Mouse (Mus musculus): ENCODE measurements around the gene Pttg1ip. TPM values are rescaled to one million over a fixed set of nuclear protein-coding genes. Genes with fewer than 3 reads are reported as not detected.
A peak's percentile ranks its signal among the peaks of the same experiment; 100 is the strongest.

The Pttg1ip gene
- polyA plus RNA-seq, 1 experiment from 2014 or later, result 79.6 TPM

DNA sequence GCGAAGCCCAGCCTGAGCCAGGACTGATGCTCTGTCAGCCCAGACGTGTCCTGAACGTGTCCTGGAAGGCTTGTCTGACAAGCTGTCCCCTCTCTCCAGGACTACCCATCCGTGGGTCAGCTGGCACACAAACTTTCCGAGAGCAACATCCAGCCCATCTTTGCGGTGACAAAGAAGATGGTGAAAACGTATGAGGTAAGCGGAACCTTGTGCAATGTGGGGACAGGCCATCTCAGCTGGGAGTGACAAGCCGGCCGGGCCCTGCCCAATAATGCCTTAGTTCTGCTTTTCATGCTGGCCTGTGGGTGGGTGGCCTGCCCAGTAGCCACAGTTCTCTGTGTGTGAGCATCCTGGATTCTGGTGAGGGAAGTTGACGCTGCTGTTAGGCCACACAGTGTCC is 30.6 kb upstream of the Pttg1ip start:
- Histone ChIP-seq H3K27me3 (no peaks in the 10 kb centered on the region), H3K27ac (replicated peaks) (peak overlapping the region; percentile 53; the same call in 1 of the 2 replicates), H3K4me3 (replicated peaks) (no peak overlapping the region), H3K4me1 (replicated peaks) (0 out of 2 replicates have a peak, but pooled peaks cover 6% of the 10 kb centered on the region), H3K4me2 (no peak overlapping the region), H3K9ac (no peak overlapping the region), H3K9me3 (replicated peaks) (no peaks in the 10 kb centered on the region), H3K36me3 (replicated peaks) (no peaks in the 10 kb centered on the region)
- peak; percentile 28; the same call in 1 of the 2 replicates for ATAC-seq (ENCODE audit: insufficient read depth)
- WGBS (ENCODE audit: insufficient replicate concordance), result 63% methylated on average over 11 of the region's 11 CpGs

DNA sequence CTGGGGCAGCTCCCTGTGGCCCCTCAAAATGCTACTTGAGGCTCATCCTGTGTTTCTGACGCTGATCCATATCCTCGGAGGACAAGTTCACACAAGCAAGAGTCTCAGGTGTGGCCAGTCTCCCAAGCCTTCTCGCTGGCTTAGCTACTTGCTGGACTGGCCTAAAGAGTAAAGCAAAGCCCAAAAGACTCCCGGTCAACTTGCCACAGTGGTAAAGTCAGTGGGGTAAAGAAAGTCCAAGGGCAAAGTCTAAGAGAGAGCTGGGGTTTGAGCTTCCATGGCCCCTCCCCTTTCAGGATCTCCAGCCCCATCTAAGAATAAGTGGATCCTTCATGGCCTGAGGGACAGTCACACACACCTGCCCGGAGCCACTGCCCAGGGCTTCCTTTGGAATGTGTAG is 29.4 kb upstream of the Pttg1ip start:
- no peaks in the 10 kb centered on the region for H3K9me3 ChIP-seq (replicated peaks)
- H3K27me3 ChIP-seq, result no peaks in the 10 kb centered on the region
- no peak overlapping the region for H3K4me3 ChIP-seq (replicated peaks)
- no peak for ATAC-seq (ENCODE audit: insufficient read depth)
- H3K4me2 ChIP-seq, result no peak overlapping the region
- WGBS (ENCODE audit: insufficient replicate concordance), result 73% methylated on average over 5 of the region's 5 CpGs
- 0 out of 2 replicates have a peak, but pooled peaks cover 6% of the 10 kb centered on the region for H3K4me1 ChIP-seq (replicated peaks)
- no peak overlapping the region for H3K27ac ChIP-seq (replicated peaks)
- no peak overlapping the region for H3K9ac ChIP-seq
- no peaks in the 10 kb centered on the region for H3K36me3 ChIP-seq (replicated peaks)

DNA sequence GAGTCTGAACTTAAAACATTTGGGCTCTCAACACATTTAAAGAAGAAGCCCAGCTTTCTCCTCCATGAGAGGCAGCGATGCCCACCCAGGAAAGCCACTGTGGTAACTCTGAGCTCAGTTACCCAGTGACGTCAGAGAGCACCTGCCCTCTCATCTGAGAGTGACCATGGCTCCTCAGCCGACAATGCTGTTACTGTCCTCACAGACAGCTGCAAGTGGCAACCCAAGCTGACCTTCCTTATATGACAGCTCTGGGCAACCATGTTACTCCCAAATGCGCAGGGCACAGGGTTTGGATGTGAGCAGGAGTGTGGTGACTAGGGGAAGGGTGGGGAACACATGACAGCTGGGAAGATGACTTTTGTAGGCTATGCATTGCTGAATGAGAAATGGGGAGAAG is 28.2 kb upstream of the Pttg1ip start:
- Histone ChIP-seq H3K27ac (replicated peaks) (no peak overlapping the region), H3K9me3 (replicated peaks) (no peaks in the 10 kb centered on the region), H3K27me3 (no peaks in the 10 kb centered on the region), H3K4me2 (no peak overlapping the region), H3K36me3 (replicated peaks) (no peaks in the 10 kb centered on the region), H3K4me1 (replicated peaks) (0 out of 2 replicates have a peak, but pooled peaks cover 6% of the 10 kb centered on the region), H3K9ac (no peak overlapping the region), H3K4me3 (replicated peaks) (no peak overlapping the region)
- WGBS (ENCODE audit: insufficient replicate concordance), result 68% methylated on average over 4 of the region's 4 CpGs
- no peak for ATAC-seq (ENCODE audit: insufficient read depth)

DNA sequence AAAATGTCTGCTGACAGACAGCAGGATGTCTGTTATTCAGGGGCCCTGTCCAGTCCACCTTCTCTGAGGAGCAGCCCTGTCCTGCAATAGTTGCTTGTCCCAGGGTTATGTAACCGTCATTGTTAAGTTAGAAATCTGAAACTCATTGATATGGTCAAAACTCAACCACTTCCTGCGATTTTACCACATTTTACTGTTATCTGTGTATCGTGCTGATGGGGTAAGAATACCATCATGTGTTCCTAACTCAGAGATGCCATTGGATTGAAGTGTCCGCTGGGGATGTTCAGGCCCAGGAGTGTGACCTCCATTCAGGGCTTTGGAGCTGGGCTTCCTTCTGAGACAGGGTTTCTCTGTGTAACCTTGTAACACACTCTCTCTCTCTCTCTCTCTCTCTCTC is 26.6 kb upstream of the Pttg1ip start:
- Histone ChIP-seq H3K4me1 (replicated peaks) (0 out of 2 replicates have a peak, but pooled peaks cover 3% of the 10 kb centered on the region), H3K27me3 (no peaks in the 10 kb centered on the region), H3K4me3 (replicated peaks) (no peak overlapping the region), H3K9me3 (replicated peaks) (no peaks in the 10 kb centered on the region), H3K27ac (replicated peaks) (no peak overlapping the region), H3K9ac (no peak overlapping the region), H3K36me3 (replicated peaks) (no peaks in the 10 kb centered on the region), H3K4me2 (no peak overlapping the region)
- ATAC-seq (ENCODE audit: insufficient read depth), result no peak
- WGBS (ENCODE audit: insufficient replicate concordance), result 49% methylated on average over 4 of the region's 4 CpGs

DNA sequence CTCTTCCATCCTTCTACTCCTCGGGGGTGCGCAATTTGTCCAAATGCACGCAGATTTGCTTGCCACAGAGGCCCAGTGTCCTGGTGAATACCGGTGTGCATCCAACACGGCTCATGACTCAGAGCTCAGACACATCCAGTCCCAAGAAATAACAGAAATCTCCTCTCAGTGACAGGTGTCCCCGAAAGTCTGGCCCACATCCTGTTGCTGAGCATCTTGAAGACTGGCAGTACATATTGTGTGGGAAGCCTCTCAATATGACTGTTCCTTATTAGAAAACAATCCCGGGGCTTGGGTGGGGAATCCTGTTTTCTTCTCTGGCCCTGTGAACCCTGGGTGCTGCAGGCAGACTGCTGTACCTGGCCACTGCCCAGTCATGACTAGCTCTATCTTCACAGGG is 24.9 kb upstream of the Pttg1ip start:
- H3K9ac ChIP-seq, result no peak overlapping the region
- peaks cover 14% of the 10 kb centered on the region for H3K4me1 ChIP-seq (replicated peaks)
- no peaks in the 10 kb centered on the region for H3K27me3 ChIP-seq
- no peak overlapping the region for H3K27ac ChIP-seq (replicated peaks)
- ATAC-seq (ENCODE audit: insufficient read depth), result no peak
- H3K4me3 ChIP-seq (replicated peaks), result no peak overlapping the region
- H3K4me2 ChIP-seq, result no peak overlapping the region
- WGBS (ENCODE audit: insufficient replicate concordance), result 79% methylated on average over 7 of the region's 7 CpGs
- H3K9me3 ChIP-seq (replicated peaks), result no peaks in the 10 kb centered on the region
- H3K36me3 ChIP-seq (replicated peaks), result no peaks in the 10 kb centered on the region

DNA sequence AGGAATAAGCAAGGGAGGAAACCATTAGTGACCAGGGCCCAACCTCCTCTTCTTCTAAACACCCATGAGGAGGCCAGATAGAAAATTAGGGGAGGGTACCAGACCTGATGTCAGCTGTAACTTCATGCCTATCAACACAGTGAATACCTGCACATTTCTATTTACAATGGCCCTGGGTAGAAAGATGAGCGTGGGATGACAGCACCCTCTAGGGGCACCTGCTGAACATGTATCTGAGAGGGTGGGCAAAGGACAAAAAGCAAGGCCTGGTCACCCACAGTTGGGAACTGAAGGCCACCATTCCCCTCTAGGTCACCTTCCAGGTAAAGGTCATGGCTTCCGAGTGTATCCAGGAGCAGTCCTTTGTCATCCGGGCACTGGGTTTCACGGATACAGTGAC is 23.9 kb upstream of the Pttg1ip start:
- 77% methylated on average over 4 of the region's 4 CpGs for WGBS (ENCODE audit: insufficient replicate concordance)

DNA sequence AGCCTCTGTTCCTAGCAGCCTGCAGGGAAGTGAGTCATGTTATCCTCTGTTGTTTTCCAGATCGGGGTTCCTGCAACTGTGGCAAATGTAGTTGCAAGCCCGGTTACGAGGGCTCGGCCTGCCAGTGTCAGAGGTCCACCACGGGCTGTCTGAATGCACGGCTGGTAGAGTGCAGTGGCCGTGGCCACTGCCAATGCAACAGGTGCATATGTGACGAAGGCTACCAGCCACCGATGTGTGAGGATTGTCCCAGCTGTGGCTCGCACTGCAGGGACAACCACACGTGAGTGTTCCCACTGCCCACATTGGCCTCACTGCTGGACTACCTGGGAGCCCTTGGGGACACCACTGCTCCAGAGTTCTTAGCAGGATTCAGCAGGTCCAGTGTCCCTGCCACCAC is 21.4 kb upstream of the Pttg1ip start:
- no peaks in the 10 kb centered on the region for H3K36me3 ChIP-seq (replicated peaks)
- H3K4me3 ChIP-seq (replicated peaks), result no peak overlapping the region
- H3K4me1 ChIP-seq (replicated peaks), result peaks cover 23% of the 10 kb centered on the region
- no peaks in the 10 kb centered on the region for H3K9me3 ChIP-seq (replicated peaks)
- no peak overlapping the region for H3K9ac ChIP-seq
- H3K27ac ChIP-seq (replicated peaks), result no peak overlapping the region
- no peak for ATAC-seq (ENCODE audit: insufficient read depth)
- no peak overlapping the region for H3K4me2 ChIP-seq
- no peaks in the 10 kb centered on the region for H3K27me3 ChIP-seq
- 67% methylated on average over 11 of the region's 11 CpGs for WGBS (ENCODE audit: insufficient replicate concordance)

More for the DNA sequence above, 23.9 kb upstream of the Pttg1ip start:
- Histone ChIP-seq H3K4me1 (replicated peaks) (peaks cover 16% of the 10 kb centered on the region), H3K9me3 (replicated peaks) (no peaks in the 10 kb centered on the region), H3K27me3 (no peaks in the 10 kb centered on the region), H3K36me3 (replicated peaks) (no peaks in the 10 kb centered on the region), H3K4me2 (no peak overlapping the region), H3K27ac (replicated peaks) (no peak overlapping the region), H3K4me3 (replicated peaks) (no peak overlapping the region), H3K9ac (no peak overlapping the region)
- ATAC-seq (ENCODE audit: insufficient read depth), result no peak

DNA sequence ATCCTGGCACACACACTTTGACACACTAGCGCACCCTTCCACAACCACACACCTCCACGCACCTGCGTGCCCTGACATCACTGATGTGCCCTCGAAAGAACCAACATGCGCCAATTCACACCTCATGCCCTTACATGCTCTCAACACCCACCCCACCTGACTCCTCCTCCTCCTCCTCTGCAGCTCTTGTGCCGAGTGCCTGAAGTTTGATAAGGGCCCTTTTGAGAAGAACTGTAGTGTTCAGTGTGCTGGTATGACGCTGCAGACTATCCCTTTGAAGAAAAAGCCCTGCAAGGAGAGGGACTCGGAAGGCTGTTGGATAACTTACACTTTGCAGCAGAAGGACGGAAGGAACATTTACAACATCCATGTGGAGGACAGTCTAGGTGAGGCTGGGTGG is 20.7 kb upstream of the Pttg1ip start:
- Histone ChIP-seq H3K36me3 (replicated peaks) (no peaks in the 10 kb centered on the region), H3K27me3 (no peaks in the 10 kb centered on the region), H3K9ac (no peak overlapping the region), H3K27ac (replicated peaks) (no peak overlapping the region), H3K9me3 (replicated peaks) (no peaks in the 10 kb centered on the region), H3K4me3 (replicated peaks) (no peak overlapping the region), H3K4me2 (no peak overlapping the region), H3K4me1 (replicated peaks) (peaks cover 25% of the 10 kb centered on the region)
- ATAC-seq (ENCODE audit: insufficient read depth), result no peak
- WGBS (ENCODE audit: insufficient replicate concordance), result 69% methylated on average over 9 of the region's 9 CpGs

DNA sequence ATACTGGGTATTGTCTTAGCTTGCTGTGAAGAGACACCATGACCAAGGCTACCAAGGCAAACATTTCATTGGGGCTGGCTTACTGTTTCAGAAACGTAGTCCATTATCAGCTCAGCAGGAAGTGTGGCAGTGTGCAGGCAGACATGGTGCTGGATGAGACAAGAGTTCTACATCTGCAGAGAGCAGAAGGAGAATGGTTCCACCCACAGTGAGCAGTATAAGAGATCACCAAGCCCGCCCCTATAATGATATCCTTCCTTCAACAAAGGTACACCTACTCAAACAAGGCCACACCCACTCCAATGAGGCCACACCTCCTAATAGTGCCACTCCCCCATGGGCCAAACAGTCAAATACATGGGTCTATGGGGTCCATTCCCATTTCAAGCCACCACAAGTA is 20.0 kb upstream of the Pttg1ip start:
- Histone ChIP-seq H3K4me3 (replicated peaks) (no peak overlapping the region), H3K9me3 (replicated peaks) (no peaks in the 10 kb centered on the region), H3K27ac (replicated peaks) (no peak overlapping the region), H3K9ac (no peak overlapping the region), H3K36me3 (replicated peaks) (no peaks in the 10 kb centered on the region), H3K4me1 (replicated peaks) (peaks cover 25% of the 10 kb centered on the region), H3K27me3 (no peaks in the 10 kb centered on the region), H3K4me2 (no peak overlapping the region)
- WGBS (ENCODE audit: insufficient replicate concordance), result 33% methylated on average over 2 of the region's 2 CpGs
- ATAC-seq (ENCODE audit: insufficient read depth), result peak; percentile 37

DNA sequence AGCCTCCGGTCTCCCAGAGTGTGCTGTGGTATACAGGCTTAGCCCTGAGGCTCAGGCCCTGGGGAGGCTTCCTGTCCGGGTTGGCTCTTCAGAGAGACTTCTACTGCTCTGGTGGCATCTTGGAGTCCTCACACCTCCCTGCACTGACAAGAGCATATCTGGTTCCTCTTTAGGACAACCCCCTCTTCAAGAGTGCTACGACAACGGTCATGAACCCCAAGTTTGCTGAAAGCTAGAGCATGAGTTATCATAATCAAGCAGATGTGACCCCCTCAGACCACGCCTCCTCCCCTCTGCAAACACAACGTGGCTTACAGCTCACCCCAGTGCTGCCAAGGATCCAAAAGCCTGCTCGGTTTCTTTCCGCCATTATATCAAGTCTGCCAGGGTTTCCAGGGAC is 16.5 kb upstream of the Pttg1ip start:
- Histone ChIP-seq H3K27me3 (no peaks in the 10 kb centered on the region), H3K4me3 (replicated peaks) (no peak overlapping the region), H3K27ac (replicated peaks) (no peak overlapping the region), H3K9me3 (replicated peaks) (no peaks in the 10 kb centered on the region), H3K4me2 (no peak overlapping the region), H3K9ac (no peak overlapping the region), H3K36me3 (replicated peaks) (no peaks in the 10 kb centered on the region), H3K4me1 (replicated peaks) (peaks cover 25% of the 10 kb centered on the region)
- ATAC-seq (ENCODE audit: insufficient read depth), result no peak
- 44% methylated on average over 8 of the region's 8 CpGs for WGBS (ENCODE audit: insufficient replicate concordance)

DNA sequence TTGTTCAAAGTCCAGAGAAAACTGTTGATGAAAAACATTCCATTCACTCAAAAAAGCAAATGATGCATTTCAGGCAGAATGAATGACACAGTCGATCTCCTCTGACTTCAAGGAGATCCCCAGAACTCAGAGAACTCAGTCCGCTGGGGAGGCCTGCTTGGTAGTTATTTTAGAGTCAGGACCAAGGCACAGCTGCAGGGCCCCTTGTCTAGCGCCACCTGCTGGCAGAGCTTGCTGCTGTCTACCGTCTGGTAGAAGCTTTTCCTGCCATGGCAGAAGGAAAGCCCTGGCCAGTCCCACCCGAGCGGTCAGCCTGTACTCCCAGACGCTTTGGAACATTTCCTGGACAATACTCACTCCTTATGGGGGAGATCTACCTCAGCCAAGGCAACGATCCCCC is 14.9 kb upstream of the Pttg1ip start:
- no peaks in the 10 kb centered on the region for H3K27me3 ChIP-seq
- 24% methylated on average over 8 of the region's 8 CpGs for WGBS (ENCODE audit: insufficient replicate concordance)
- H3K27ac ChIP-seq (replicated peaks), result no peak overlapping the region
- no peak overlapping the region for H3K4me3 ChIP-seq (replicated peaks)
- H3K36me3 ChIP-seq (replicated peaks), result no peaks in the 10 kb centered on the region
- peaks cover 11% of the 10 kb centered on the region for H3K4me1 ChIP-seq (replicated peaks)
- H3K9ac ChIP-seq, result no peak overlapping the region
- no peaks in the 10 kb centered on the region for H3K9me3 ChIP-seq (replicated peaks)
- no peak for ATAC-seq (ENCODE audit: insufficient read depth)
- H3K4me2 ChIP-seq, result no peak overlapping the region

DNA sequence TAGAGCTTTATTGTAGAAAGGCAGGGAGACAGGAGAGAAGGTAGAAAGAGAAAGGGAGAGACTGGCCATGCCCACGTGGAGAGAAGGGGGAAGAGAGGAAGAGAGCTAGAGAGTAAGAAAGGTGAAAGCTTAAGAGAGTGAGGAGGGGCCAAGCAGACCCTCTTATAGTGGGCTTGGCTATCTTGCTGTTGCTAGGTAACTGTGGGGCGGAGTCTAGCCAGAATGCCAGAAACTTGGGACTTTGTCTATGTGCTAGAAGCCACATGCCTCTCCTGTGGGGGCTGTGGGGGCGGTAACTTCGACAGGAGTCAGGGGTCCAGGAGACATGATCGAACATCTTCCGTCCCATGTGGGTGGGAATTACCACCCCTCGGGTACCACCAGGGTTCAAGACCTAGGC is 12.0 kb upstream of the Pttg1ip start:
- no peaks in the 10 kb centered on the region for H3K27me3 ChIP-seq
- no peak overlapping the region for H3K4me3 ChIP-seq (replicated peaks)
- H3K27ac ChIP-seq (replicated peaks), result no peak overlapping the region
- H3K4me2 ChIP-seq, result no peak overlapping the region
- H3K36me3 ChIP-seq (replicated peaks), result no peaks in the 10 kb centered on the region
- ATAC-seq (ENCODE audit: insufficient read depth), result no peak
- peaks cover 19% of the 10 kb centered on the region for H3K4me1 ChIP-seq (replicated peaks)
- no peak overlapping the region for H3K9ac ChIP-seq
- 50% methylated on average over 7 of the region's 7 CpGs for WGBS (ENCODE audit: insufficient replicate concordance)
- no peaks in the 10 kb centered on the region for H3K9me3 ChIP-seq (replicated peaks)
